Mouse (Mus musculus) liver, embryonic 16.5 days (tissue): Measurements from ENCODE around the gene Hnf1a. TPM values are rescaled to one million over a fixed set of nuclear protein-coding genes. Genes with fewer than 3 reads are reported as not detected.

Experiments used
- ATAC-seq: fragments of 200-750 bp; cut with Nextera tagmentation; 2 replicates; pipeline ENCODE4 v1.8.0; 2017; ENCODE audit warnings: low read depth, mild to moderate bottlenecking, moderate number of reproducible peaks, moderate library complexity
- H3K27ac ChIP-seq: fragments of 300-500 bp; sonication (generic); 2 replicates; pipeline ENCODE4 v1.5.1; 2014; ENCODE audit warnings: mild to moderate bottlenecking, low read length
- H3K27me3 ChIP-seq: fragments of 300-500 bp; sonication (generic); 2 replicates; pipeline ENCODE4 v1.6.1; 2014; ENCODE audit warnings: low read depth, low read length, mixed read lengths; ENCODE audit not compliant: control insufficient read depth, insufficient read depth
- H3K36me3 ChIP-seq: fragments of 300-500 bp; sonication (generic); 2 replicates; pipeline ENCODE4 v1.6.1; 2014; ENCODE audit warnings: mild to moderate bottlenecking; ENCODE audit not compliant: control insufficient read depth, insufficient read depth
- H3K4me1 ChIP-seq: fragments of 300-500 bp; sonication (generic); 2 replicates; pipeline ENCODE4 v1.6.1; 2014; ENCODE audit warnings: low read depth, low read length, mixed read lengths; ENCODE audit not compliant: control insufficient read depth
- H3K4me2 ChIP-seq: fragments of 300-500 bp; sonication (generic); 2 replicates; pipeline ENCODE4 v1.6.1; 2014; ENCODE audit warnings: low read depth, low read length, mixed read lengths
- H3K4me3 ChIP-seq: fragments of 300-500 bp; sonication (generic); 2 replicates; pipeline ENCODE4 v1.5.1; 2014; ENCODE audit warnings: low read depth, mild to moderate bottlenecking, low read length
- H3K9ac ChIP-seq: fragments of 300-500 bp; sonication (generic); 2 replicates; pipeline ENCODE4 v1.6.1; 2014; ENCODE audit warnings: low read depth, low read length
- H3K9me3 ChIP-seq: fragments of 300-500 bp; sonication (generic); replicated peaks from 2 replicates; pipeline ENCODE4 v1.6.1; 2016; ENCODE audit warnings: low read length; ENCODE audit not compliant: control insufficient read depth
- WGBS: fragments of 180-500 bp; shearing (Covaris S2); extraction: QIAGEN DNeasy Blood & Tissue Kit; methylation state at CpG from one replicate; pipeline ENCODE4 v1.1.7; 2014; ENCODE audit not compliant: insufficient replicate concordance; 5-methylcytosine and 5-hydroxymethylcytosine counted together
- polyA plus RNA-seq: library from polyadenylated mRNA; unstranded; fragments of >200 nt; fragmentation: Nextera tagmentation; extraction: Ambion mirVana; gene quantifications from 2 replicates; pipeline ENCODE4 v1.2.1, GENCODE M21; 2015

Gene Hnf1a
- polyA plus RNA-seq, 1 experiment from 2014 or later = 4.7 TPM

- ATAC-seq = no peak
- Histone ChIP-seq H3K9me3 (no peaks in the 10 kb centered on the region), H3K27ac (no peak overlapping the region), H3K36me3 (no peaks in the 10 kb centered on the region), H3K9ac (no peak overlapping the region), H3K27me3 (no peaks in the 10 kb centered on the region), H3K4me3 (no peak overlapping the region), H3K4me2 (peak overlapping the region; percentile 28; the same call in 1 of the 2 replicates), H3K4me1 (no peaks in the 10 kb centered on the region; the same call in none of the 2 replicates)
- WGBS = 73% methylated on average over 9 of the region's 9 CpGs
Measured at GRCm38 (mm10) chr5:114972201-114972600, 1.3 kb upstream of the Hnf1a start.

- Histone ChIP-seq H3K9me3 (no peaks in the 10 kb centered on the region), H3K4me1 (peaks cover 4% of the 10 kb centered on the region), H3K9ac (peak overlapping the region; percentile 39), H3K27ac (peak overlapping the region; percentile 63), H3K36me3 (no peaks in the 10 kb centered on the region), H3K4me2 (peak overlapping the region; percentile 23), H3K4me3 (peak overlapping the region; percentile 53), H3K27me3 (no peaks in the 10 kb centered on the region)
- no peak for ATAC-seq
- 52% methylated on average over 13 of the region's 13 CpGs for WGBS
Measured at GRCm38 (mm10) chr5:114969609-114970215, 1.2 kb downstream of the Hnf1a start.

- ATAC-seq = no peak
- H3K27ac ChIP-seq = peak overlapping the region; percentile 63
- 23% methylated on average over 4 of the region's 4 CpGs for WGBS
Measured at GRCm38 (mm10) chr5:114969064-114969463, 1.8 kb downstream of the Hnf1a start.

GRCm38 (mm10) chr5:114968651-114969050 is 2.2 kb downstream of the Hnf1a start:
- Histone ChIP-seq H3K4me1 (peaks cover 11% of the 10 kb centered on the region), H3K4me3 (peak overlapping the region; percentile 53), H3K36me3 (no peaks in the 10 kb centered on the region), H3K9me3 (no peaks in the 10 kb centered on the region), H3K27ac (peak overlapping the region; percentile 63), H3K4me2 (peak overlapping the region; percentile 36; the same call in 1 of the 2 replicates), H3K9ac (peak overlapping the region; percentile 31; the same call in 1 of the 2 replicates), H3K27me3 (no peaks in the 10 kb centered on the region)
- 28% methylated on average over 7 of the region's 7 CpGs for WGBS
- ATAC-seq = no peak

More at GRCm38 (mm10) chr5:114969064-114969463, 1.8 kb downstream of the Hnf1a start:
- Histone ChIP-seq H3K36me3 (no peaks in the 10 kb centered on the region), H3K4me2 (0 out of 2 replicates have a peak overlapping the region, but pooled peaks have one; percentile 23), H3K4me3 (peak overlapping the region; percentile 53), H3K9me3 (no peaks in the 10 kb centered on the region), H3K9ac (peak overlapping the region; percentile 31; the same call in 1 of the 2 replicates), H3K4me1 (peaks cover 10% of the 10 kb centered on the region), H3K27me3 (no peaks in the 10 kb centered on the region)

- peaks cover 11% of the 10 kb centered on the region for H3K4me1 ChIP-seq
- H3K27ac ChIP-seq = no peak overlapping the region
- WGBS = 31% methylated on average over 14 of the region's 14 CpGs
- H3K36me3 ChIP-seq = no peaks in the 10 kb centered on the region
- H3K9me3 ChIP-seq = no peaks in the 10 kb centered on the region
- ATAC-seq = no peak
- H3K4me3 ChIP-seq = no peak overlapping the region
- no peaks in the 10 kb centered on the region for H3K27me3 ChIP-seq
- H3K4me2 ChIP-seq = peak overlapping the region; percentile 36; the same call in 1 of the 2 replicates
- no peak overlapping the region for H3K9ac ChIP-seq
Measured at GRCm38 (mm10) chr5:114967523-114968268, 3.2 kb downstream of the Hnf1a start.

- ATAC-seq = peak; percentile 49; the same call in 1 of the 2 replicates
- peak overlapping the region; percentile 41; the same call in 1 of the 2 replicates for H3K9ac ChIP-seq
- peaks cover 11% of the 10 kb centered on the region for H3K4me1 ChIP-seq
- H3K4me3 ChIP-seq = peak overlapping the region; percentile 18; the same call in 1 of the 2 replicates
- H3K27ac ChIP-seq = peak overlapping the region; percentile 77
- H3K4me2 ChIP-seq = peak overlapping the region; percentile 33
- WGBS = 42% methylated on average over 17 of the region's 17 CpGs
- no peaks in the 10 kb centered on the region for H3K36me3 ChIP-seq
- H3K9me3 ChIP-seq = no peaks in the 10 kb centered on the region
- H3K27me3 ChIP-seq = no peaks in the 10 kb centered on the region
Measured at GRCm38 (mm10) chr5:114964967-114965898, 5.7 kb downstream of the Hnf1a start.

GRCm38 (mm10) chr5:114964315-114964966 is 6.5 kb downstream of the Hnf1a start:
- peak overlapping the region; percentile 26; the same call in 1 of the 2 replicates for H3K9ac ChIP-seq
- H3K4me1 ChIP-seq = peaks cover 11% of the 10 kb centered on the region

More at GRCm38 (mm10) chr5:114964315-114964966, 6.5 kb downstream of the Hnf1a start:
- H3K27me3 ChIP-seq = no peaks in the 10 kb centered on the region
- peak; percentile 72 for ATAC-seq
- H3K9me3 ChIP-seq = no peaks in the 10 kb centered on the region
- WGBS = 35% methylated on average over 7 of the region's 7 CpGs
- H3K4me3 ChIP-seq = peak overlapping the region; percentile 18; the same call in 1 of the 2 replicates
- H3K36me3 ChIP-seq = no peaks in the 10 kb centered on the region
- H3K4me2 ChIP-seq = peak overlapping the region; percentile 33
- H3K27ac ChIP-seq = peak overlapping the region; percentile 77
